In genomic region chr17:6378374-6378773, GRCm38 (mm10) we compare ENCODE assay signal across 8 mouse cellular contexts. TPM values are rescaled to one million over a fixed set of nuclear protein-coding genes. Genes with fewer than 3 reads are reported as not detected.
DNase-seq lines count a peak whose midpoint lies in the region.

No protein-coding gene starts in this region.

- peak; percentile 4 for DNase-seq in adrenal gland, postnatal 10 days
- peak; percentile 1 for DNase-seq in adrenal gland, postnatal 25 days
- DNase-seq in cerebellum, postnatal 25 days, result peak; percentile 3 to 6
- DNase-seq in heart, adult 11 months, result peak; percentile 85
- peak; percentile 7 for DNase-seq in kidney, postnatal 10 days
- peak; percentile 1 for DNase-seq in right cerebral cortex, postnatal 4 days
- DNase-seq in testis, postnatal 10 days (ENCODE audit: low spot score), result peak; percentile 51
- peak; percentile 13 for DNase-seq in thymus, postnatal 4 days

RNA-seq across cellular contexts. Expression of gene Dynlt1b, which starts 51.5 kb away (rescaled TPM):
- total RNA-seq in adrenal gland, postnatal 10 days (2021), result 100 to 1,000 TPM; 131 to 145 TPM
- 130 and 171 TPM in 2 replicates for total RNA-seq in adrenal gland, postnatal 25 days (2021)

Comparison
In these comparisons a context has a peak if more than half of its experiments do, and no peak if none do; other contexts are left out.
1. Peak in every context shown above with its lines: DNase-seq.
2. DNase-seq: peak in every context shown above with its lines; median percentile 85 in heart, adult 11 months; 51 in testis, postnatal 10 days; 13 in thymus, postnatal 4 days; 7 in kidney, postnatal 10 days; 4 in cerebellum, postnatal 25 days; 4 in adrenal gland, postnatal 10 days; 1 in adrenal gland, postnatal 25 days; 1 in right cerebral cortex, postnatal 4 days.